7 mouse cellular contexts compared by ENCODE assay signal in the genomic region with DNA sequence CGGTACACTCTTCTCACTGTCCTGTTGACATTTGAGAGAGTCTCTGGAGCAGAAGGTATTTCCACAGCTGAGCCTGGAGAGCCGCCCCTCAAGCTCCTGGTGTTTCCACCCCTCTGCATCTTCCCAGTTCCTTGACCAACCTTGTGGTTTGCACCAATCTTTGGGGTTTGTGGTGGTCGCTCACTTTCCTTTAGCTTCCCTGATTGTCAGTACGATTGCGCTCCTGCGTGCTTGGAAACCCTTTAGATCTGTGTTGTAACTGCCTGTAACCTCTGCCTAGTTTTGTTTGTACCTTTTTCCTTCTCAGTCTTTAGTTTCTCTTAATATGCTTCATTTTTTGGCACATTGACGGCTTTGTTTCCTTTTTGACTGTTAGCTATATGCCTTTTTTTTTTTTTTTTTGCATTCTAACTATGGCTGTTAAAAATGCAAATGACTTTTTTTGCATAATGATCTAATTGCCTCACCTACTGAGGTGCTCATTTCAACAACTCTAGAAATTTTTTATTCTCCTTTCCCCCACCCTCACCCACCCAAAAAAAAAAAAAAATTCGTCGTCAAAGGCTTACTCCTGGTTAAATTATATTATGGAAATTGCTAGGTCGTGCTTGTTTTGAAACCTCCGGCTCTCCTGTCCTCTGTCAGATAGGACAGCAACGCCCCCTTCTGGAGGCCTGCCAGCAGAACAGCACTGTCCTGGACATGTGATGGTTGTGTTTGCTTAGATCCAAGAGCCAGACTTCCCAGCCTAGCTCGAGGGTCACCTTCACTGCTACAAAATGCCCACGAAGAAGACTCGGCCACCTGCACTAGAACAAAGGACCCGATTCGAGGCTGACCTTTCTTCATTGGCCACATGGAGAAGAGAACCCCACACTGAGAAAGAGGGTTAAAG. TPM values are rescaled to one million over a fixed set of nuclear protein-coding genes. Genes with fewer than 3 reads are reported as not detected.
A peak's percentile ranks its signal among the peaks of the same experiment; 100 is the strongest.
DNase-seq lines count a peak whose midpoint lies in the region; ATAC-seq and TF ChIP-seq lines count a peak whose summit lies in the region.

No protein-coding gene starts in this region.

- H3K27me3 ChIP-seq in CH12.LX (replicated peaks): no peaks in the 10 kb centered on the region
- no peaks in the 10 kb centered on the region for H3K27me3 ChIP-seq in spleen, adult 2 months (ENCODE audit: control insufficient read depth, insufficient read depth, low read length)

- peaks cover 8% of the 10 kb centered on the region for H3K9me3 ChIP-seq in CH12.LX (replicated peaks; ENCODE audit: low read length)

- no peak overlapping the region for H3K27ac ChIP-seq in CH12.LX (ENCODE audit: insufficient read depth, low read depth)
- H3K27ac ChIP-seq in spleen, adult 2 months (ENCODE audit: insufficient read depth, low read length): no peak overlapping the region

- TF ChIP-seq CTCF in CH12.LX (conservative IDR thresholded peaks at IDR 0.05 in 1 of 2, IDR thresholded peaks at IDR 0.05 in 1 of 2; ENCODE audit: low read depth in 2 of 2, low read length in 2 of 2): peak; percentile 37 to 93
- TF ChIP-seq CTCF in spleen, adult 2 months (IDR thresholded peaks at IDR 0.05; ENCODE audit: extremely low read depth, insufficient read depth, insufficient read length, insufficient replicate concordance): peak; percentile 56; the same call in 1 of the 2 replicates

- peak; percentile 95 for TF ChIP-seq RAD21 in CH12.LX (IDR thresholded peaks at IDR 0.05; ENCODE audit: low read depth, low read length)

- H3K4me1 ChIP-seq in CH12.LX (ENCODE audit: control insufficient read depth in 1 of 2, insufficient read depth in 2 of 2): peaks cover 0 to 12% of the 10 kb centered on the region in 2 experiments; a peak in 2 of 4 replicates
- H3K4me1 ChIP-seq in spleen, adult 2 months (ENCODE audit: control insufficient read depth, insufficient read depth, insufficient read length): no peaks in the 10 kb centered on the region; the same call in 1 of the 2 replicates

- TF ChIP-seq EP300 in CH12.LX (IDR thresholded peaks at IDR 0.05; ENCODE audit: low read length): no peak

- H3K9ac ChIP-seq in CH12.LX (ENCODE audit: insufficient read depth, low read depth): no peak overlapping the region

- H3K4me3 ChIP-seq in CH12.LX (replicated peaks in 1 of 3; ENCODE audit: low read depth in 2 of 3, low read length in 2 of 3, poor library complexity in 1 of 3): peak overlapping the region in 1 of 3 experiments; percentile 21
- H3K4me3 ChIP-seq in spleen, adult 2 months (ENCODE audit: extremely low read depth, insufficient read depth, insufficient read length): no peak overlapping the region

- H3K36me3 ChIP-seq in CH12.LX (replicated peaks in 1 of 2; ENCODE audit: control insufficient read depth in 1 of 2, insufficient read depth in 1 of 2, low read length in 1 of 2): no peaks in the 10 kb centered on the region
- no peaks in the 10 kb centered on the region for H3K36me3 ChIP-seq in spleen, adult 2 months (ENCODE audit: control insufficient read depth, insufficient read depth, low read length)

- in situ Hi-C loops in CH12.LX (cut with MboI; ENCODE audit: low pct_ligation_motif_present, low pct_unique_long_range_greater_than_20kb, low sequenced_read_pairs): no loop called here

- H3K79me2 ChIP-seq in CH12.LX (replicated peaks; ENCODE audit: control insufficient read depth, extremely low read depth, insufficient read depth, poor library complexity, severe bottlenecking): no peaks in the 10 kb centered on the region

- DNase-seq in CH12.LX (ENCODE audit: extremely low read depth) (peak; percentile 74), ZHBTc4 (ENCODE audit: low read depth, low spot score) (peak; percentile 73)
- peak; percentile 69 for DNase-seq in embryo, embryonic 10.5 days (ENCODE audit: low spot score)
- peak; percentile 36 to 67 for DNase-seq in heart, adult 9 months (ENCODE audit: low spot score in 2 of 2)
- peak; percentile 25 for DNase-seq in layer of hippocampus, adult 9-11 months
- peak; percentile 34 to 50 for DNase-seq in spleen, adult 2 months (ENCODE audit: low read depth in 1 of 2, low spot score in 2 of 2)

- H3K4me2 ChIP-seq in CH12.LX (ENCODE audit: insufficient read depth, low read depth, poor library complexity, severe bottlenecking): peak overlapping the region; percentile 37; the same call in 1 of the 2 replicates

- dilution Hi-C loops in CH12.LX (cut with MboI; ENCODE audit: extremely low pct_ligation_motif_present, extremely low pct_unique_long_range_greater_than_20kb, low sequenced_read_pairs): no loop called here

- peak; percentile 67 for ATAC-seq in megakaryocyte, adult 5-6 weeks (ENCODE audit: poor library complexity, severe bottlenecking)

- WGBS in spleen, adult 2 months: 30% methylated on average over 17 of the region's 17 CpGs

- no peak for TF ChIP-seq POLR2A in CH12.LX (IDR thresholded peaks at IDR 0.05; ENCODE audit: low read depth, low read length)
- no peak for TF ChIP-seq POLR2A in spleen, adult 2 months (IDR thresholded peaks at IDR 0.05; ENCODE audit: low read depth, low read length)

TF ChIP-seq in CH12.LX, 34 proteins besides CTCF, POLR2A, EP300 and RAD21:
- TF ChIP-seq SIN3A (IDR thresholded peaks at IDR 0.05; ENCODE audit: low read length): peak; percentile 42; the same call in 1 of the 2 replicates
- TF ChIP-seq HCFC1 (IDR thresholded peaks at IDR 0.05; ENCODE audit: low read depth, low read length): no peak
- no peak for TF ChIP-seq MAX (IDR thresholded peaks at IDR 0.05; ENCODE audit: low read length)
- TF ChIP-seq RCOR1 (conservative IDR thresholded peaks at IDR 0.05; ENCODE audit: low read depth, low read length): no peak
- no peak for TF ChIP-seq CHD2 (IDR thresholded peaks at IDR 0.05; ENCODE audit: low read length)
- no peak for TF ChIP-seq TBP (conservative IDR thresholded peaks at IDR 0.05; ENCODE audit: low read depth, low read length)
- no peak for TF ChIP-seq NELFE (IDR thresholded peaks at IDR 0.05; ENCODE audit: low read depth, low read length)
- no peak for TF ChIP-seq ELF1 (IDR thresholded peaks at IDR 0.05; ENCODE audit: low read depth, low read length)
- TF ChIP-seq KAT2A (IDR thresholded peaks at IDR 0.05; ENCODE audit: insufficient replicate concordance, low read length): no peak
- no peak for TF ChIP-seq UBTF (IDR thresholded peaks at IDR 0.05; ENCODE audit: low read depth, low read length)
- TF ChIP-seq ZMIZ1 (IDR thresholded peaks at IDR 0.05; ENCODE audit: low read depth, low read length): no peak
- TF ChIP-seq MXI1 (IDR thresholded peaks at IDR 0.05; ENCODE audit: low read depth, low read length): peak; percentile 37; the same call in 1 of the 2 replicates
- TF ChIP-seq TCF12 (IDR thresholded peaks at IDR 0.05; ENCODE audit: low read depth, low read length): 0 out of 2 replicates have a peak, but pooled peaks have one; percentile 28
- TF ChIP-seq MAFK (IDR thresholded peaks at IDR 0.05; ENCODE audit: insufficient replicate concordance, low read length): no peak
- TF ChIP-seq POLR2AphosphoS2 (IDR thresholded peaks at IDR 0.05; ENCODE audit: low read depth, low read length): no peak
- TF ChIP-seq ZC3H11A (IDR thresholded peaks at IDR 0.05; ENCODE audit: low read depth, low read length): peak; percentile 86
- TF ChIP-seq IRF4 (IDR thresholded peaks at IDR 0.05; ENCODE audit: low read depth, low read length): no peak
- no peak for TF ChIP-seq MEF2A (IDR thresholded peaks at IDR 0.05; ENCODE audit: borderline replicate concordance, low read depth, low read length)
- TF ChIP-seq PAX5 (IDR thresholded peaks at IDR 0.05; ENCODE audit: low read length): no peak
- no peak for TF ChIP-seq E2F4 (IDR thresholded peaks at IDR 0.05; ENCODE audit: insufficient replicate concordance, low read depth, low read length)
- no peak for TF ChIP-seq JUND (conservative IDR thresholded peaks at IDR 0.05; ENCODE audit: low read depth, low read length)
- TF ChIP-seq CHD1 (IDR thresholded peaks at IDR 0.05; ENCODE audit: low read depth, low read length): no peak
- TF ChIP-seq USF1 (IDR thresholded peaks at IDR 0.05; ENCODE audit: low read depth, low read length): peak; percentile 11; the same call in 1 of the 2 replicates
- no peak for TF ChIP-seq MAZ (IDR thresholded peaks at IDR 0.05; ENCODE audit: low read depth, low read length)
- no peak; the same call in 1 of the 2 replicates for TF ChIP-seq JUN (IDR thresholded peaks at IDR 0.05; ENCODE audit: insufficient read depth, low read depth, low read length)
- no peak for TF ChIP-seq USF2 (conservative IDR thresholded peaks at IDR 0.05; ENCODE audit: low read depth, low read length)
- TF ChIP-seq ZNF384 (IDR thresholded peaks at IDR 0.05; ENCODE audit: low read depth, low read length): peak; percentile 95
- TF ChIP-seq BHLHE40 (IDR thresholded peaks at IDR 0.05; ENCODE audit: low read depth, low read length): 0 out of 2 replicates have a peak, but pooled peaks have one; percentile 24
- no peak for TF ChIP-seq ETS1 (conservative IDR thresholded peaks at IDR 0.05; ENCODE audit: low read depth, low read length)
- peak; percentile 96 for TF ChIP-seq SMC3 (IDR thresholded peaks at IDR 0.05; ENCODE audit: low read depth, low read length)
- peak; percentile 51; the same call in 1 of the 2 replicates for TF ChIP-seq MYC (IDR thresholded peaks at IDR 0.05; ENCODE audit: low read depth, low read length)
- TF ChIP-seq NRF1 (IDR thresholded peaks at IDR 0.05; ENCODE audit: low read depth, low read length): no peak
- no peak for TF ChIP-seq ZKSCAN1 (IDR thresholded peaks at IDR 0.05; ENCODE audit: borderline replicate concordance, low read depth, low read length)
- TF ChIP-seq GABPA (IDR thresholded peaks at IDR 0.05; ENCODE audit: insufficient replicate concordance, low read depth, low read length): no peak

RNA-seq across cellular contexts. Expression of gene Hnrnpll, which starts 57.5 kb away (rescaled TPM):
- total RNA-seq in CH12.LX (2012; rRNA removed) (24.1 and 26.1 TPM in 2 replicates), CH12.LX (2014; rRNA removed) (22.3 and 24.2 TPM in 2 replicates)
- polyA plus RNA-seq in CH12.LX (2012; ENCODE audit: insufficient read length, low read depth): 14.4 TPM in 2 replicates
- 97.4 and 108 TPM in 2 replicates for total RNA-seq in megakaryocyte, adult 5-6 weeks (2015)
- 53.1 and 65.2 TPM in 2 replicates for total RNA-seq in megakaryocyte, adult 5-6 weeks (2017)
- polyA plus RNA-seq in spleen, adult 2 months (2012; rRNA removed): 5.7 and 6.5 TPM in 2 replicates
